Mouse (Mus musculus): Measurements from ENCODE around the gene Eif4g1.

DNA sequence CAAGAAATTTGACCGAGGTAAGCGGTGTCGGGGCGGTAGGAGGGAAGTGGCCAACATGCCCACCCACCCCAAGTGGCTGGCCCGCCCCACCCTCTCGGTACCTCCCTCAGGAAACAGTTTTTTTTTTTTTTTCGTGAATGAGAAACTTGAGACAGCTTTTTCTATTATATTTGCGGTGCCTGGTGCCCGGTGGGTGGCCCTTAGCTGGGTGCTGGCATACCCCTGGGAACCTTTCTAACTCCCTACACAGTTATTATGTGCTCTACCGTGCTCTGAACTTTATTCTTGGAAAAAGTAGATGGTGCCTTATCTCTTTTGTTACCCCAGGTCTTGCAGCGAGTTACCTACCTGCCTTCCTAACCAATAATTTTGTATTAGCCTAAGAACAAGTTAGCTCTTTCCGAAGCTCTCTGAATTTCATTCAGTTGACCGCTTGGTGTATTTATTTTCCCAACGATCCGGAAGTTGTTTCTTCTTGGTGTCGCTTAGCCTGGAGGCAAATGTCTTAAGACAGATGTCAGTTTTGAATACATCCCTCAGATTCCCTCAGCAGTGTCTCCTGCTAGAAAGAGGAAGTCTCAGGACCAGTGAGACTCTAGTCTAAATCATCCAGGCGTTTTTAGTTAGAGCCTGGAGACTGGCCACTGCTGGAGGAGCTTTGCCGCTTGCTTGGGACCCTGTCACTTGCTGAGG, 50.0 kb downstream of the Eif4g1 start:
- TF ChIP-seq CTCF (IDR thresholded peaks at IDR 0.05; ENCODE audit: borderline replicate concordance, extremely low read depth, insufficient read depth, insufficient read length) = no peak
- no peak for TF ChIP-seq POLR2A (IDR thresholded peaks at IDR 0.05; ENCODE audit: borderline replicate concordance, extremely low read depth, insufficient read depth, insufficient read length, poor library complexity, severe bottlenecking)
